Mouse (Mus musculus) liver, embryonic 16.5 days (tissue): ENCODE results near the gene Olfr1434. TPM values are rescaled to one million over a fixed set of nuclear protein-coding genes. Genes with fewer than 3 reads are reported as not detected.
"Not testable (repeated sequence)": the region's sequence is repeated elsewhere in the genome, so short reads cannot be mapped to it uniquely, and the experiment has no call there.

Experiments used
- ATAC-seq: fragments of 200-750 bp; cut with Nextera tagmentation; 2 replicates; pipeline ENCODE4 v1.8.0; 2017; ENCODE audit warnings: low read depth, mild to moderate bottlenecking, moderate number of reproducible peaks, moderate library complexity
- H3K27ac ChIP-seq: fragments of 300-500 bp; sonication (generic); 2 replicates; pipeline ENCODE4 v1.5.1; 2014; ENCODE audit warnings: mild to moderate bottlenecking, low read length
- H3K27me3 ChIP-seq: fragments of 300-500 bp; sonication (generic); 2 replicates; pipeline ENCODE4 v1.6.1; 2014; ENCODE audit warnings: low read depth, low read length, mixed read lengths; ENCODE audit not compliant: control insufficient read depth, insufficient read depth
- H3K36me3 ChIP-seq: fragments of 300-500 bp; sonication (generic); 2 replicates; pipeline ENCODE4 v1.6.1; 2014; ENCODE audit warnings: mild to moderate bottlenecking; ENCODE audit not compliant: control insufficient read depth, insufficient read depth
- H3K4me1 ChIP-seq: fragments of 300-500 bp; sonication (generic); 2 replicates; pipeline ENCODE4 v1.6.1; 2014; ENCODE audit warnings: low read depth, low read length, mixed read lengths; ENCODE audit not compliant: control insufficient read depth
- H3K4me2 ChIP-seq: fragments of 300-500 bp; sonication (generic); 2 replicates; pipeline ENCODE4 v1.6.1; 2014; ENCODE audit warnings: low read depth, low read length, mixed read lengths
- H3K4me3 ChIP-seq: fragments of 300-500 bp; sonication (generic); 2 replicates; pipeline ENCODE4 v1.5.1; 2014; ENCODE audit warnings: low read depth, mild to moderate bottlenecking, low read length
- H3K9ac ChIP-seq: fragments of 300-500 bp; sonication (generic); 2 replicates; pipeline ENCODE4 v1.6.1; 2014; ENCODE audit warnings: low read depth, low read length
- H3K9me3 ChIP-seq: fragments of 300-500 bp; sonication (generic); replicated peaks from 2 replicates; pipeline ENCODE4 v1.6.1; 2016; ENCODE audit warnings: low read length; ENCODE audit not compliant: control insufficient read depth
- WGBS: fragments of 180-500 bp; shearing (Covaris S2); extraction: QIAGEN DNeasy Blood & Tissue Kit; methylation state at CpG from one replicate; pipeline ENCODE4 v1.1.7; 2014; ENCODE audit not compliant: insufficient replicate concordance; 5-methylcytosine and 5-hydroxymethylcytosine counted together
- polyA plus RNA-seq: library from polyadenylated mRNA; unstranded; fragments of >200 nt; fragmentation: Nextera tagmentation; extraction: Ambion mirVana; gene quantifications from 2 replicates; pipeline ENCODE4 v1.2.1, GENCODE M21; 2015

The Olfr1434 gene
- polyA plus RNA-seq, result not detected in 2 replicates

DNA sequence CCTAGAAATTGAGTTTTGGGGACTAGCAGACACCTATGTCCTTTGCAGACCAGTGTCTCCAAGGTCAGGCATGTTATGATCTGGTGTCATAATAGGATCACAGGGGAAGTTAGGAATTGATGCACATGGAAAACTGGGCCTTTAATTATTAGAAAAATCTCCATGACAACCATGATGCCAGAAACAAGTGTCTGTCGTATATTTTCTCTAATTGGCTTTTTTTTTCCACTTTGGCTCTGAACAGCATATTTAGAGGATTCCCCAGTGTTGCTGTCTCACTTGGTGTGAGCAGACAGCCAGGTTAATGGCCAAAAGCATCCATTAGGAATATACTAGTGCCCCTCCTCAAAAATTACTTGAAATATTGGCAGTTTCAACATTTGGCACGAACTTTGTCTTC is at the start of gene Olfr1434:
Gene Olfr1434 (plus strand): TSS at position 301 of the 400 bp plus-strand sequence.
- Histone ChIP-seq H3K9me3 (no peaks in the 10 kb centered on the region), H3K36me3 (no peaks in the 10 kb centered on the region), H3K4me1 (no peaks in the 10 kb centered on the region), H3K27ac (no peak within 1 kb of the TSS), H3K4me3 (no peak within 1 kb of the TSS), H3K4me2 (no peak within 1 kb of the TSS), H3K27me3 (no peaks in the 10 kb centered on the region), H3K9ac (no peak within 1 kb of the TSS)
- ATAC-seq, result no peak
- 38% methylated on average over 2 of the region's 2 CpGs for WGBS

DNA sequence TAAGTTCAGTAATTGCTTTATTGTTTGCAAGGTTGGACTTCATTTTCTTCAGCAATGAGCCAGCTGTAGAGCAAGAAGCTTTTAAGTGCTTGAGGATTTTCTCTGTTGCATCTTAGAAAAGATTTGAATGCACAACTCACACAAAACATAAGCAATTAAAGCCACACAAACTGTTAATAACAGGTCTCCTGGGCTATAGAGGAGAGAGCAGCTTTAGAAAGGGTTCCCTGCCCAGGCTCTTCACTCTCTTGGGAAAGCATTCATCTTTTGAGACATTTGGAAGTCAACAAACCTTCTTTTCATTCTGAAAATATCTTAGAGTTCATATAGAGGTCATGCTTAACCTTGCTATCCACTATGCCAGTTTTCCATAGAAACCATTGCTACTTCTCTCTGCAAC is 47.2 kb upstream of the Olfr1434 start, which contains the start of gene Olfr1432:
Gene Olfr1432 (minus strand): TSS at position 101 of the 400 bp plus-strand sequence.
- H3K9ac ChIP-seq, H3K4me2 ChIP-seq, H3K36me3 ChIP-seq, H3K27me3 ChIP-seq, H3K9me3 ChIP-seq, H3K4me3 ChIP-seq, H3K27ac ChIP-seq, ATAC-seq, H3K4me1 ChIP-seq: not testable (repeated sequence)

DNA sequence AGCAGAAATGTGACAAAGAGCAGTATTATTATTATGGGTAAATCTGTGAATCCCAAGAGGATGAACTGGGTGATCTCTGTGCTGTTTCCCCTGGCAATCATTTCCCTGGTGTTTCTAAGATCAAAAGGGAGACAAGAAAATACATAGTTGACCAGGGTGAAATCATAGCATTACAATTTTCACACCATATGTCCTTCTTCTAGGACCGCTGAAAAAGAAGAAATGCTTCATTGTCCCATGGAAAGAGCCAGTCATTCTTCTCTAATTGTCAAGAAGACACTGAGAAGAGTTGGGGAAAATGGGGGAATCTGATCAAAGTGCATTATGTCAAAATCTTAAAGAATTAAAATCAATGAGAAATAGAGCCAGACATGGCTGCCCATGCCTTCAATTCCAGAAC is 38.1 kb upstream of the Olfr1434 start, which contains the start of gene Olfr262:
Gene Olfr262 (minus strand): TSS at position 101 of the 400 bp plus-strand sequence.
- H3K36me3 ChIP-seq, result no peaks in the 10 kb centered on the region
- H3K27me3 ChIP-seq, result no peaks in the 10 kb centered on the region
- ATAC-seq, result no peak
- WGBS, result 37% methylated on average over 1 of the region's 1 CpGs
- H3K9ac ChIP-seq, result no peak within 1 kb of the TSS
- no peak within 1 kb of the TSS for H3K27ac ChIP-seq
- no peaks in the 10 kb centered on the region for H3K4me1 ChIP-seq
- no peaks in the 10 kb centered on the region for H3K9me3 ChIP-seq
- H3K4me3 ChIP-seq, result no peak within 1 kb of the TSS
- H3K4me2 ChIP-seq, result no peak within 1 kb of the TSS

DNA sequence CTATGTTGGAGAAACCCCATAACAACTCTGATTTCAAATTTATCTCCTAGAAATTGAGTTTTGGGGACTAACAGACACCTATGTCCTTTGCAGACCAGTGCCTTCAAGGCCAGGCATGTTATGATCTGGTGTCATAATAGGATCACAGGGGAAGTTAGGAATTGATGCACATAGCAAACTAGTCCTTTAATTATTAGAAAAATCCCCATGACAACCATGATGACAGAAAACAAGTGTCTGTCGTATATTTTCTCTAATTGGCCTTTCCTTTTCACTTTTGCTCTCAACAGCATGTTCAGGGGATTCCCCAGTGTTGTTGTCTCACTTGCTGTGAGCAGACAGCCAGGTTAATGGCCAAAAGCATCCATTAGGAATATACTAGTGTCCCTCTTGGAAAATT is 18.9 kb upstream of the Olfr1434 start, which contains the start of gene Olfr235:
Gene Olfr235 (plus strand): TSS at position 301 of the 400 bp plus-strand sequence.
- no peaks in the 10 kb centered on the region for H3K36me3 ChIP-seq
- no peaks in the 10 kb centered on the region for H3K4me1 ChIP-seq
- H3K27me3 ChIP-seq, result no peaks in the 10 kb centered on the region
- no peak within 1 kb of the TSS for H3K4me2 ChIP-seq
- no peak for ATAC-seq
- H3K9me3 ChIP-seq, result no peaks in the 10 kb centered on the region
- no peak within 1 kb of the TSS for H3K27ac ChIP-seq
- 32% methylated on average over 1 of the region's 1 CpGs for WGBS
- no peak within 1 kb of the TSS for H3K9ac ChIP-seq
- H3K4me3 ChIP-seq, result no peak within 1 kb of the TSS

DNA sequence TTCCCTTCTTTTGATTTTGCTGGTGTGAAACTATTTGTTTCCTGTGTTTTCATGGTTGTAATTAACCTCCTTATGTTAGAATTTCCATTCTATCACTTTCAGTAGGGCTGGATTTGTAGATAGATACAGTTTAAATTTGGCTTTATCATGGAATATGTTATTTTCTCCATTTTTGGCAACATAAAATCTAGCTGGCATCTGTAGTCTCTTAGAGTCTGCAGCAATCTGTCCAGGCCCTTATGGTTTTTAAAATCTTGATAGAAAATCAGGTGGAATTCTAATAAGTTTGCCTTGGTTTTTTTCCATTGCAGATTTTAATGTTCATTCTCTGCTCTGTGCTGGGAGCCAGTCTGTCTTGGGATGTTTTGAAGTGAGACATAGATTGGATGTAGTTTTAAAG is 13.3 kb downstream of the Olfr1434 start:
- Histone ChIP-seq H3K4me1 (no peaks in the 10 kb centered on the region), H3K36me3 (no peaks in the 10 kb centered on the region), H3K4me2 (no peak overlapping the region), H3K27me3 (no peaks in the 10 kb centered on the region), H3K9me3 (no peaks in the 10 kb centered on the region), H3K4me3 (no peak overlapping the region), H3K9ac (no peak overlapping the region), H3K27ac (no peak overlapping the region)
- ATAC-seq, result no peak

DNA sequence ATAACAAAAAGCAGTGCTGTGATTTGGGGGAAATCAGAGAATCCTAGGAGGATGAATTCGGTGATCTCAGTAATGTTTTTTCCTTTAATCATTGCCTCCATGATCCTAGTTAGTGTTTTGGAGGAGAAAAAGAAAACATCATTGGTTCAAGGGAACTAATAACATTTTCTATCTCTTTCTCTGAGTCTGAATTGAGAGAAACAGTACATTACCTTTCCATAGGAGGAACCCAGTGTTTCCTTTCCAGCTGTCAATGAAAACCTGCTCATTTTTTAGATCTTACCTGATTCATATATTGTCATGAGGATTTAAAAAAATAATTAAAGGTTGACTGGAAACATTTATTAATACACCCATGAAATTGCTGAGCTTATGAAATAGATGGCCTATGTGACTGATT is 19.4 kb downstream of the Olfr1434 start, which contains the start of gene Olfr1436:
Gene Olfr1436 (minus strand): TSS at position 101 of the 400 bp plus-strand sequence.
- H3K9ac ChIP-seq, ATAC-seq, H3K4me3 ChIP-seq, H3K9me3 ChIP-seq, H3K27me3 ChIP-seq, H3K4me2 ChIP-seq, H3K27ac ChIP-seq, H3K36me3 ChIP-seq, H3K4me1 ChIP-seq: not testable (repeated sequence)
- 55% methylated on average over 1 of the region's 1 CpGs for WGBS

DNA sequence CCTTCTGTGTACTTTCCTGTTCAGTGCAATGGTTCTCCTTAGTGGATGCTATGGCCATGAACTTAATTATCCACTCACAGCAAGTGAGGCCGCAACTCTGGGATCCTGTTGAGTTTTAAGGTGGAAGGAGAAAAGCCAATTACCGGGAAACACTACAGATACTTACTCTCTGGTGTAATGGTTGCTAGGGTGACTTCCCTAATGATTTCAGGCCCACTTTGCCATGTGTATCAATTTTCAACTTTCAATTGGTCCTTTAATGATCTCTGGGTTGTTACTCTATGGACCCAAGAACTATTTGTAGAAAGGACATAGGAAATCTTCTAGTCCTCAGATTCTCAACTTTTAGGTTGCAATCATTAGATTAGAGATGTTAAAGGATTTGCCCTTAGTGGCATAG is 45.3 kb downstream of the Olfr1434 start, which contains the start of gene Olfr1437:
Gene Olfr1437 (minus strand): TSS at position 101 of the 400 bp plus-strand sequence.
- no peak within 1 kb of the TSS for H3K27ac ChIP-seq
- H3K9ac ChIP-seq, result no peak within 1 kb of the TSS
- H3K27me3 ChIP-seq, result no peaks in the 10 kb centered on the region
- 64% methylated on average over 2 of the region's 2 CpGs for WGBS
- no peaks in the 10 kb centered on the region for H3K9me3 ChIP-seq
- H3K36me3 ChIP-seq, result no peaks in the 10 kb centered on the region
- ATAC-seq, result no peak
- H3K4me2 ChIP-seq, result no peak within 1 kb of the TSS
- H3K4me1 ChIP-seq, result no peaks in the 10 kb centered on the region
- H3K4me3 ChIP-seq, result no peak within 1 kb of the TSS

Other genes starting within 250 kb of the Olfr1434 start
- gene Olfr1423, start 238.5 kb upstream of the Olfr1434 start, polyA plus RNA-seq, result 0.01 TPM in 1 of 2 replicates, not detected in the other
- not detected in 2 replicates for gene Olfr1424, start 217.2 kb upstream of the Olfr1434 start, polyA plus RNA-seq
- not detected in 2 replicates for gene Olfr1425, start 202.1 kb upstream of the Olfr1434 start, polyA plus RNA-seq
- not detected in 2 replicates for gene Olfr1426, start 187.8 kb upstream of the Olfr1434 start, polyA plus RNA-seq
- not detected in 2 replicates for gene Olfr1427, start 176.5 kb upstream of the Olfr1434 start, polyA plus RNA-seq
- not detected in 2 replicates for gene Olfr1428, start 164.0 kb upstream of the Olfr1434 start, polyA plus RNA-seq
- gene Olfr76, start 156.7 kb upstream of the Olfr1434 start, polyA plus RNA-seq, result not detected in 2 replicates
- gene Olfr1555-ps1, start 109.7 kb upstream of the Olfr1434 start, polyA plus RNA-seq, result not detected in 2 replicates
- not detected in 2 replicates for gene Olfr1431, start 79.2 kb upstream of the Olfr1434 start, polyA plus RNA-seq
- not detected in 2 replicates for gene Olfr1432, start 47.3 kb upstream of the Olfr1434 start, polyA plus RNA-seq
- not detected in 2 replicates for gene Olfr262, start 38.2 kb upstream of the Olfr1434 start, polyA plus RNA-seq
- gene Olfr235, start 18.8 kb upstream of the Olfr1434 start, polyA plus RNA-seq, result not detected in 2 replicates
- gene Olfr1436, start 19.3 kb downstream of the Olfr1434 start, polyA plus RNA-seq, result not detected in 2 replicates
- gene Olfr1437, start 45.2 kb downstream of the Olfr1434 start, polyA plus RNA-seq, result not detected in 2 replicates
- not detected in 2 replicates for gene Olfr1438-ps1, start 56.1 kb downstream of the Olfr1434 start, polyA plus RNA-seq
- gene Olfr1440, start 107.4 kb downstream of the Olfr1434 start, polyA plus RNA-seq, result not detected in 2 replicates
- gene Olfr1441, start 137.6 kb downstream of the Olfr1434 start, polyA plus RNA-seq, result not detected in 2 replicates
- gene Pfpl, start 148.1 kb downstream of the Olfr1434 start, polyA plus RNA-seq, result not detected in 2 replicates
- gene Mpeg1, start 180.9 kb downstream of the Olfr1434 start, polyA plus RNA-seq, result 2.3 and 2.5 TPM in 2 replicates
- gene Dtx4, start 221.6 kb downstream of the Olfr1434 start, polyA plus RNA-seq, result 2.0 and 2.2 TPM in 2 replicates